Mouse (Mus musculus) bone marrow macrophage, adult 2 months (primary cell): ENCODE measurements around the gene Herc4. TPM values are rescaled to one million over a fixed set of nuclear protein-coding genes. Genes with fewer than 3 reads are reported as not detected.

ENCODE experiments used
- H3K27ac ChIP-seq: 2 replicates; pipeline ENCODE4 v1.5.1; 2012; ENCODE audit warnings: low read depth, low read length; ENCODE audit not compliant: insufficient read depth
- H3K4me1 ChIP-seq: 2 replicates; pipeline ENCODE4 v1.6.1; 2012; ENCODE audit warnings: low read length; ENCODE audit not compliant: control insufficient read depth, insufficient read depth
- H3K4me3 ChIP-seq: 2 replicates; pipeline ENCODE4 v1.5.1; 2012; ENCODE audit warnings: mild to moderate bottlenecking, low read length, moderate library complexity; ENCODE audit not compliant: insufficient read depth
- CTCF ChIP-seq: IDR thresholded peaks from 2 replicates; pipeline ENCODE4 v1.5.1; 2012; ENCODE audit warnings: low read depth, mild to moderate bottlenecking, low read length, moderate library complexity
- POLR2A ChIP-seq: IDR thresholded peaks from 2 replicates; pipeline ENCODE4 v1.6.1; 2012; ENCODE audit warnings: mild to moderate bottlenecking, low read depth, low read length, borderline replicate concordance
- polyA plus RNA-seq: library from polyadenylated mRNA; stranded (reverse); fragments of >200 nt; gene quantifications from 2 replicates; pipeline ENCODE4 v1.2.4, GENCODE M21; 2012; ENCODE audit not compliant: missing spikeins, insufficient read depth, insufficient read length

Herc4 gene
- polyA plus RNA-seq, 1 experiment = 111 TPM

- TF ChIP-seq POLR2A = no peak
- no peak for TF ChIP-seq CTCF
- no peak overlapping the region for H3K27ac ChIP-seq
- H3K4me1 ChIP-seq = peaks cover 29% of the 10 kb centered on the region
- peak overlapping the region; percentile 8; the same call in 1 of the 2 replicates for H3K4me3 ChIP-seq
These were observed 2.2 kb downstream of the Herc4 start for GRCm38 (mm10) chr10:63245846-63246245.

- Histone ChIP-seq H3K27ac (peak overlapping the region; percentile 69), H3K4me3 (peak overlapping the region; percentile 26; the same call in 1 of the 2 replicates), H3K4me1 (peaks cover 15% of the 10 kb centered on the region)
- TF ChIP-seq CTCF (no peak), POLR2A (no peak)
These were observed 3.8 kb downstream of the Herc4 start for GRCm38 (mm10) chr10:63247457-63247856.

DNA sequence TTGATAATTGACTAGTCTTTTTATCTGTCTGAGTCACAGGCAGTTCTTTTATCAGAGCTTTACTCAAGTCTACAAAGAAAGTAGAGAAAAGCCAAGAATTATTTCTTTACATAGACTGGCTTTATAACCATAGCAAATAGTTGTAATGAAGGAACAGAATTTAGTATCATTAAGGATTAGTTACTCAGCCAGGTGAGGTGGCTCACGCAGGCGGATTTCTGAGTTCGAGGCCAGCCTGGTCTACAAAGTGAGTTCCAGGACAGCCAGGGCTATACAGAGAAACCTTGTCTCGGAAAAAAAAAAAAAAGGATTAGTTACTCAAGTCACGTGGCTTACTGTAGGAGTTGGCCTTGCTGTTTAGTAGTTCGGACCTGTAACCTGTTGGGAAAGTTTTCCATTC, 4.8 kb downstream of the Herc4 start:
- Histone ChIP-seq H3K4me1 (peaks cover 14% of the 10 kb centered on the region), H3K4me3 (no peak overlapping the region), H3K27ac (no peak overlapping the region)
- no peak for TF ChIP-seq CTCF
- TF ChIP-seq POLR2A = no peak

GRCm38 (mm10) chr10:63258696-63259095, 15.1 kb downstream of the Herc4 start:
- peaks cover 3% of the 10 kb centered on the region; the same call in 1 of the 2 replicates for H3K4me1 ChIP-seq
- TF ChIP-seq POLR2A (no peak), CTCF (no peak)
- no peak overlapping the region for H3K4me3 ChIP-seq
- no peak overlapping the region for H3K27ac ChIP-seq

DNA sequence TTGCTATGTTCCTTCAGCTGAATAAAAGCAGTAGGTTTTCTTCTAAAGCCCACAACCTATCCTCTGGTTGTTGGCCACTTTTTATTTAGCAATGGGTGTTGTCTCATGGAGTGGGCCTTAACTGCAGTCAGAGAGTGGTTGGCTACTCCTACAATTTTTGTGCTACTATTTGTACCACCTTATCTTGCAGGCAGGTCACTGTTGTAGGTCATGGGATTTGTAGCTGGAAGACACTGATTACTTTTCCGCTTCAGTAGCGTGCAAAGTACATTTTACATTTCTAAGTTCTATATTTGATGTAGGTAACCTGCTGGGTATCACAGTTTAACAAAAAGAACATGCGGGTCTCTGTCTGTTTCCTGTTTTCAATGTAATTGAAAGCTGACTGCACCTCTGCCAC, 15.7 kb downstream of the Herc4 start:
- peaks cover 3% of the 10 kb centered on the region; the same call in 1 of the 2 replicates for H3K4me1 ChIP-seq
- H3K4me3 ChIP-seq = no peak overlapping the region
- TF ChIP-seq POLR2A = no peak
- no peak for TF ChIP-seq CTCF
- H3K27ac ChIP-seq = no peak overlapping the region

- TF ChIP-seq CTCF (no peak), POLR2A (no peak)
- 0 out of 2 replicates have a peak, but pooled peaks cover 2% of the 10 kb centered on the region for H3K4me1 ChIP-seq
- H3K27ac ChIP-seq = no peak overlapping the region
- no peak overlapping the region for H3K4me3 ChIP-seq
These were observed 24.3 kb downstream of the Herc4 start for GRCm38 (mm10) chr10:63267941-63268340.

GRCm38 (mm10) chr10:63272401-63272800, 28.8 kb downstream of the Herc4 start:
- TF ChIP-seq POLR2A (no peak), CTCF (no peak)
- H3K4me1 ChIP-seq = 0 out of 2 replicates have a peak, but pooled peaks cover 6% of the 10 kb centered on the region
- H3K4me3 ChIP-seq = no peak overlapping the region
- no peak overlapping the region for H3K27ac ChIP-seq

DNA sequence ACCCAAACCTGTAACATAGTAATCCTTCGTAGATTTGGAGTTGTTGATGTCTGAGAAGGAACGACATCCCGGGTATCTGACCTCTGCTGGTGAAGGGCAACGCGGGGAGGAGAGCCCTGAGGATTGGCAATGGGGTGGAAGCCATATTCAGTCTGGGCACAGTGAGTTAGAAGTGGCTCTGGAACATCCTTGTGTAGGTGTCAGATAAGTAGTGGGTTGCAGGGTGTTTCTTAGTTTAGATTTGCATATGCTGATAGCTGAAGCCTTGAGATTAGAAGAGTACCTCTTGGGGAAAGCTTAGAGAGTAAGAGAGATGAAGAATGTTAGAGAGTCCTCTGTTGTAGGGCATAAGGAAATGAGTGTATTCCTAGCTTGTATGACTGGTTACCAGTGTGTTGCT, 29.3 kb downstream of the Herc4 start:
- no peak overlapping the region for H3K4me3 ChIP-seq
- TF ChIP-seq CTCF = no peak
- TF ChIP-seq POLR2A = no peak
- H3K4me1 ChIP-seq = 0 out of 2 replicates have a peak, but pooled peaks cover 6% of the 10 kb centered on the region
- no peak overlapping the region for H3K27ac ChIP-seq

GRCm38 (mm10) chr10:63277010-63277409, 33.4 kb downstream of the Herc4 start:
- TF ChIP-seq POLR2A (no peak), CTCF (no peak)
- Histone ChIP-seq H3K4me1 (0 out of 2 replicates have a peak, but pooled peaks cover 5% of the 10 kb centered on the region), H3K27ac (no peak overlapping the region), H3K4me3 (no peak overlapping the region)

GRCm38 (mm10) chr10:63279851-63280250, 36.2 kb downstream of the Herc4 start:
- no peak overlapping the region for H3K27ac ChIP-seq

DNA sequence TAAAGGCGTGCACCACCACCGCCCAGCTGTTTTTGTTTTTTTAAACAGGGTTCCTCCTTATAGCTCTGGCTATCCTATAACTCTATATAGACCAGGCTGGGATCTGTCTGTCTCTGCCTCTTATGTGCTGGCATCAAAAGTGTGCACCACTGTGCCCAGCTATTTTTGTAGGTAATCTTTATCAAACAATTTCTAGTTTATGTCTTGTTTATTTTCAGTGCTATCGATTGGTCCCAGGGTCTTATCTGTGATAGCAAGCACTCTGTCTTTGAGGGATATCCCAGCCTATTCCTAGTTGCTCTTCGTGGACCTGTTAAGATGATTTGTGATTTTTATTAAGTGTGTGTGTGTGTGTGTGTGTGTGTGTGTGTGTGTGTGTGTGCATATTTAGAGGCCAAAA, 38.8 kb downstream of the Herc4 start:
- Histone ChIP-seq H3K4me1 (no peaks in the 10 kb centered on the region), H3K27ac (no peak overlapping the region), H3K4me3 (no peak overlapping the region)
- TF ChIP-seq CTCF (no peak), POLR2A (no peak)

More at GRCm38 (mm10) chr10:63279851-63280250, 36.2 kb downstream of the Herc4 start:
- Histone ChIP-seq H3K4me1 (0 out of 2 replicates have a peak, but pooled peaks cover 4% of the 10 kb centered on the region), H3K4me3 (no peak overlapping the region)
- no peak for TF ChIP-seq CTCF
- TF ChIP-seq POLR2A = no peak
